Mouse (Mus musculus) midbrain, embryonic 15.5 days (tissue): Measurements from ENCODE around the gene Nme1. TPM values are rescaled to one million over a fixed set of nuclear protein-coding genes. Genes with fewer than 3 reads are reported as not detected.

Experiments used
- ATAC-seq: fragments of 200-750 bp; cut with Nextera tagmentation; replicated peaks from 2 replicates; pipeline ENCODE4 v1.8.0; 2017; ENCODE audit warnings: moderate TSS enrichment
- H3K27ac ChIP-seq: fragments of 300-500 bp; sonication (generic); 2 replicates; pipeline ENCODE4 v1.5.1; 2015; ENCODE audit warnings: mild to moderate bottlenecking, inconsistent platforms
- H3K27me3 ChIP-seq: fragments of 300-500 bp; sonication (generic); replicated peaks from 2 replicates; pipeline ENCODE4 v1.6.1; 2015; ENCODE audit warnings: inconsistent platforms
- H3K36me3 ChIP-seq: fragments of 300-500 bp; sonication (generic); replicated peaks from 2 replicates; pipeline ENCODE4 v1.6.1; 2015; ENCODE audit warnings: inconsistent platforms
- H3K4me1 ChIP-seq: fragments of 300-500 bp; sonication (generic); 2 replicates; pipeline ENCODE4 v1.6.1; 2015; ENCODE audit warnings: inconsistent platforms
- H3K4me2 ChIP-seq: fragments of 300-500 bp; sonication (generic); 2 replicates; pipeline ENCODE4 v1.6.1; 2015; ENCODE audit warnings: inconsistent platforms, mild to moderate bottlenecking, moderate library complexity
- H3K4me3 ChIP-seq: fragments of 300-500 bp; sonication (generic); 2 replicates; pipeline ENCODE4 v1.5.1; 2015; ENCODE audit warnings: mild to moderate bottlenecking, inconsistent platforms
- H3K9ac ChIP-seq: fragments of 300-500 bp; sonication (generic); 2 replicates; pipeline ENCODE4 v1.6.1; 2015; ENCODE audit warnings: mild to moderate bottlenecking, inconsistent platforms
- H3K9me3 ChIP-seq: fragments of 300-500 bp; sonication (generic); 2 replicates; pipeline ENCODE4 v1.6.1; 2016; ENCODE audit warnings: inconsistent platforms
- WGBS: fragments of 180-500 bp; shearing (Covaris S2); methylation state at CpG from one replicate; pipeline ENCODE4 v1.1.7; 2015; ENCODE audit warnings: mixed read lengths; 5-methylcytosine and 5-hydroxymethylcytosine counted together
- polyA plus RNA-seq: library from polyadenylated mRNA; unstranded; fragments of >200 nt; fragmentation: Nextera tagmentation; extraction: Ambion mirVana; gene quantifications from 2 replicates; pipeline ENCODE4 v1.2.1, GENCODE M21; 2015

Gene Nme1
- polyA plus RNA-seq, 1 experiment from 2014 or later, result 473 TPM

DNA sequence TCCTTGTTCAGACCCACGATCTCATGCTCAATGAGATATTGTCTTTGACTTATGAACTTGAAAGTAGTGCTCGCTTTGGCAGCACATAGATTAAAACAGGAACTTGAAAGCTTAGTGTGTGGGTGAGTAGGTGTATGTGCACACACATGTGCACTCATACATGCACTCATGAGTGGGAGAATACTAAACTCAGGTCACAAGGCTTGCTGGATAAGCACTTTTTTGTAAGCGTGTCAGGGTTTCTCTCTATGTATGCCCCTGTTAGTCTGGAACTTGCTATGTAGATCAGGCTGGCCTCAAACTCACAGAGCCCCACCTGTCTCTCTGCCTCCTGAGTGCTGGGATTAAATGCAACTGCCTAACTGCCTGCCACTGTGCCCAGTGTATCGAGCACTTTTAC, 18.7 kb upstream of the Nme1 start:
- Histone ChIP-seq H3K4me1 (no peaks in the 10 kb centered on the region), H3K27ac (no peak overlapping the region), H3K9me3 (no peaks in the 10 kb centered on the region), H3K9ac (no peak overlapping the region), H3K36me3 (no peaks in the 10 kb centered on the region), H3K4me2 (no peak overlapping the region), H3K27me3 (no peaks in the 10 kb centered on the region), H3K4me3 (no peak overlapping the region)
- 79% methylated on average over 4 of the region's 4 CpGs for WGBS
- no peak for ATAC-seq

DNA sequence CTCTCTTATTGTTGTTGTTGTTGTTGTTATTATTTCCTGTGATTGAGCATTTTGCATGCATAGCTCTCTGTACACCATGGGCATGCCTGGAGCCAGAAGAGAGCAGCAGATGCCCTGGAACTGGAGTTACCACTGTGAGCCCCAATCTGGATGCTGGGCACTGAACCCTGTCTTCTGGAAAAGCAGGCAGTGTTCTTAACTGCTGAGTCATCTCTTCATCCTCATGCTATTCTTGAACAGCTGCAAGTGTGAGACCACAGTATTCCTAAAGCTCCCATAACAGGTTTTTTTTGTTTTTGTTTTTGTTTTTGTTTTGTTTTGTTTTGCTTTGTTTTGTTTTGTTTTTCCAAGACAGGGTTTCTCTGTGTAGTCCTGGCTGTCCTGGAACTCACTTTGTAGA, 18.0 kb upstream of the Nme1 start:
- no peak overlapping the region for H3K9ac ChIP-seq
- no peak for ATAC-seq

DNA sequence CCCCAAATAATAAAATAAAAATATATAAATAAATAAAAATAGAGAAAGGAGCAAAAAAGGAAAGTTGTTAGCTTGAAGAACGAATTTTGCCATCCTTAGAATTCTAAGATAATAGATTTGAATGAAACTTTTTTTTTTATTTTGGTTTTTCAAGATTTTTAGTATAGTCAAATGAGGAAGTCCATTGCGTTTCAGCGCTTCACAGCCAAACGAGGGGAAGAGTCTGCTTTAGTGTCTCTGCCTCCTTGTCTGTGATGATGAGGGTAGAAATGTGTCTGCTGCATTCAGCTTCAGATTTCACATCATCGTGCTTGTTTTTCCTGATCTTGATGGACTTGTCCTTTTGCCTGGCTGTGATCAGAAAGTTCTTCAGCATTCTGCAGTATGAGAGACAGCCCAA, 16.9 kb upstream of the Nme1 start:
- Histone ChIP-seq H3K27ac (no peak overlapping the region), H3K27me3 (no peaks in the 10 kb centered on the region), H3K9ac (no peak overlapping the region), H3K4me2 (no peak overlapping the region), H3K4me1 (no peaks in the 10 kb centered on the region), H3K4me3 (no peak overlapping the region), H3K36me3 (no peaks in the 10 kb centered on the region), H3K9me3 (no peaks in the 10 kb centered on the region)
- 84% methylated on average over 5 of the region's 5 CpGs for WGBS
- ATAC-seq, result no peak

More for the DNA sequence above, 18.0 kb upstream of the Nme1 start:
- Histone ChIP-seq H3K36me3 (no peaks in the 10 kb centered on the region), H3K9me3 (no peaks in the 10 kb centered on the region), H3K4me3 (no peak overlapping the region), H3K4me1 (no peaks in the 10 kb centered on the region), H3K4me2 (no peak overlapping the region), H3K27ac (no peak overlapping the region), H3K27me3 (no peaks in the 10 kb centered on the region)

DNA sequence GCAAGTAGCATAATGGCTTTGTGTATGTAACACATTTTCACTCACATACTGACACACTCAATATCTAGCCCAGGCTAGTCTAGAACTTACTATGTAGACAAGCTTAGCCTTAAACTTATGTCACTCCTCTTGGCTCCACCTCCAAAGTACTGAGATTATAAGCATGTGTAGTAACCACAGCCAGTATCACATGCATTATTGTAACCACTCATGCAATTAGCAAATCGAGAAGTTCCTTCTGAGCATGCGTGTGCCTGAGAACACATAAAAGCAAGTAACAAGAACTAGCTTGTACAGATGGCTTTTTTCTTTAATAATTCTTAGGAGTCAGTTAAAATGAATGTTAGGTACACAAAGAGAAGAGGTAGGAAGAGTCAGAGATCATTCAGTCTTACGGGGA, 16.3 kb upstream of the Nme1 start:
- WGBS, result 93% methylated on average over 3 of the region's 3 CpGs
- no peak overlapping the region for H3K9ac ChIP-seq
- ATAC-seq, result no peak

DNA sequence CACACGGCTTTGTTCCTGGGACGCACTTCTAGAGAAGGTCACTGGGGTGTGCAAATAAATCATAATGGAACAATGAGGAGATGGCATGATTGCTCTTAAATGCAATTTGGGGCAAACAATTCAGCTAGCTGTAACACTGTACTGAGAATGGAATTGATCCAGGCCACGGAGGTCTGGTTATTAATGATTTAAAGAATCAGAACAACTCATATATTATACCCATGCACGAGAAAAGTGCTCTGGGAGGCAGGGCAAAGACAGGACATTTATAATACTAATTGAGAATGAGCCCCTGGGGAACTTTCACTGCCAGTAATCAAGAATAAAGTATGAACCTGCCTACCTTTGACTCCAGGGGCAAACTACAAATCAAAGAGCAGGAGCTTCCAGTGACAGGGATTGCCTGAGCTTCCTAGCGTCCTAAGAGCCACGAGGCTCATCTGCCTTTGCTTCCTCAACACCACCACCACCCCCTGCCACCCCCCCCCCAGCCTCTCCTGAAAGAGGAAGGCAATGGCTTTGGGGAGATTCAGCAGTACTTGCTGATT, 11.3 kb upstream of the Nme1 start:
- WGBS, result 68% methylated on average over 6 of the region's 6 CpGs
- ATAC-seq, result no peak
- H3K4me2 ChIP-seq, result no peak overlapping the region
- H3K36me3 ChIP-seq, result no peaks in the 10 kb centered on the region
- no peak overlapping the region for H3K9ac ChIP-seq
- no peak overlapping the region for H3K27ac ChIP-seq
- no peaks in the 10 kb centered on the region for H3K9me3 ChIP-seq
- H3K4me1 ChIP-seq, result no peaks in the 10 kb centered on the region
- no peaks in the 10 kb centered on the region for H3K27me3 ChIP-seq
- H3K4me3 ChIP-seq, result no peak overlapping the region

More for the DNA sequence above, 16.3 kb upstream of the Nme1 start:
- H3K36me3 ChIP-seq, result no peaks in the 10 kb centered on the region
- no peaks in the 10 kb centered on the region for H3K27me3 ChIP-seq
- H3K27ac ChIP-seq, result no peak overlapping the region
- H3K4me1 ChIP-seq, result no peaks in the 10 kb centered on the region
- H3K4me2 ChIP-seq, result no peak overlapping the region
- no peaks in the 10 kb centered on the region for H3K9me3 ChIP-seq
- no peak overlapping the region for H3K4me3 ChIP-seq

DNA sequence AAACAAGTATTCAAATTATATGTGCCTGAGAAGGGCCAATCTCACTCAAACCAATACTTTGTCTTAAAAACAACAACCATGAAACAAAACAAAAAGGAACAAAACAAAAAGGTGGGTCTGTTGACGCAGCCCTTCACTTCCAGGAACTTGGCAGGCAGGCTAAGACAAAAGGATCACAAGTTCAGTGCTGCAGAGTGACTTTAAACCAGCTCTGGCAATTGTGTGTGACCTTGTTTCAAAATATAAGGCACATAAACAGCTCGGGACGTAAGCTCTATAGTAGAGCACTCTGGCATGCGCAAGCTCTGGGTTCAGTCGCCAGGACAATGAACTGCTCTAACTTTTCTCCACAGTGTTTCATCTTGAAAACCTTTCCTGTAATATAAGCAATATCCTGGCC, 4.6 kb upstream of the Nme1 start:
- ATAC-seq, result no peak
- Histone ChIP-seq H3K4me3 (no peak overlapping the region), H3K4me1 (peaks cover 10% of the 10 kb centered on the region), H3K9me3 (no peaks in the 10 kb centered on the region), H3K9ac (no peak overlapping the region), H3K4me2 (no peak overlapping the region), H3K27ac (no peak overlapping the region), H3K36me3 (no peaks in the 10 kb centered on the region), H3K27me3 (no peaks in the 10 kb centered on the region)
- WGBS, result 90% methylated on average over 5 of the region's 5 CpGs

DNA sequence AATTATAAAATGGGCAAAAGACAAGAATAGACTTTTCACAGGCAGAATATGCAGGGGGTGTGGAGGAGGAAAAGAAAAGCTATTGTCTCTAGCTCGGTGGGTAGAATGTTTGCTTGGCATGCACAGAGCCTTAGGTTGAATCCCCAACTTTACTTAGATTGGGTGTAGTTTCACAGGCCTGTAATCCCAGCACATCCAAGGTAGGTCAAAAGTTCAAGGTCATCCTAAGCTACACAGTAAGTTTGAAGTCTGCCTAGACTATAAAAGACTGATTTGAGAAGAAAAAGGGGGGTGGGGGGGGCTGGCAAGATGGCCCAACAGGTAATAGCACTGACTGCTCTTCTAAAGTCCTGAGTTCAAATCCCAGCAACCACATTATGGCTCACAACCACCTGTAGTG, 1.5 kb upstream of the Nme1 start:
- Histone ChIP-seq H3K9ac (no peak overlapping the region), H3K27me3 (no peaks in the 10 kb centered on the region), H3K4me3 (no peak overlapping the region), H3K4me1 (peaks cover 20% of the 10 kb centered on the region), H3K9me3 (no peaks in the 10 kb centered on the region), H3K27ac (no peak overlapping the region), H3K36me3 (peaks cover 5% of the 10 kb centered on the region), H3K4me2 (no peak overlapping the region)
- no peak for ATAC-seq
- WGBS, result 58% methylated on average over 1 of the region's 1 CpGs

DNA sequence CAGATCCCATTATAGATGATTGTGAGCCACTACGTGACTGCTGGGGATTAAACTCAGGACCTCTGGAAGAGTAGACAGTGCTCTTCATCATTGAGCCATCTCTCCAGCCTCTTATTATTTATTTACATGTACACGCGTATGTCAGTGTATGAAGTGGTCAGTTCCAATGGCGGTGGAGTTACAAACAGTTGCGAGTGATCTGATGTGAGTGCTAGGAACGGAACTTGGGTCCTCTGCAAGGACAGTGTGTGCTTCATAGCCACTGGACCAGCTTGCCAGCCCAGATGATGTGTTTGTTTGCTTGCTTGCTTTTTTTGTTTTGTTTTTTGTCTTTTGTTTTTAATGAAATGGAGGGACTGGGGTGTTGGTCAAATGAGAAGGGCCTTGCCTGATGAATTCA, 850 bp upstream of the Nme1 start:
- no peak overlapping the region for H3K4me2 ChIP-seq

DNA sequence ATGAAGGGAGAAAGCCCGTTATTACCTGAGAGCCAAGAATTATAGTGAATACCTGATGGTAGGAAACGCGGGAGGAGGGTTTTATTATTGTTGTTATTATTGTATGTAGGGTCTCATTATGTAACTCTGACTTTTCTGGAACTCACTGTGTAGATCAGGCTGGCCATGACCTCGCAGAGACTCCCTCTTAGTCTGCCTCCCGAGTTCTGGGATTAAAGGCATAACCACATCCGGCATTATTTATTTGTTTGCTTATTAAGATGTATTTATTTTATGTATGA, 467 bp upstream of the Nme1 start:
- Histone ChIP-seq H3K4me2 (peak overlapping the region; percentile 39), H3K9me3 (no peaks in the 10 kb centered on the region), H3K36me3 (peaks cover 15% of the 10 kb centered on the region), H3K4me3 (peak overlapping the region; percentile 61), H3K27me3 (no peaks in the 10 kb centered on the region), H3K9ac (peak overlapping the region; percentile 5; the same call in 1 of the 2 replicates), H3K4me1 (peaks cover 23% of the 10 kb centered on the region), H3K27ac (peak overlapping the region; percentile 71)
- WGBS, result 44% methylated on average over 6 of the region's 6 CpGs
- peak; percentile 24; the same call in 1 of the 2 replicates for ATAC-seq

More for the DNA sequence above, 850 bp upstream of the Nme1 start:
- 0 out of 2 replicates have a peak overlapping the region, but pooled peaks have one; percentile 71 for H3K27ac ChIP-seq
- no peaks in the 10 kb centered on the region for H3K27me3 ChIP-seq
- no peaks in the 10 kb centered on the region for H3K9me3 ChIP-seq
- H3K9ac ChIP-seq, result 0 out of 2 replicates have a peak overlapping the region, but pooled peaks have one; percentile 5
- peaks cover 21% of the 10 kb centered on the region for H3K4me1 ChIP-seq
- peaks cover 11% of the 10 kb centered on the region for H3K36me3 ChIP-seq
- ATAC-seq, result no peak
- 93% methylated on average over 6 of the region's 6 CpGs for WGBS
- H3K4me3 ChIP-seq, result no peak overlapping the region

DNA sequence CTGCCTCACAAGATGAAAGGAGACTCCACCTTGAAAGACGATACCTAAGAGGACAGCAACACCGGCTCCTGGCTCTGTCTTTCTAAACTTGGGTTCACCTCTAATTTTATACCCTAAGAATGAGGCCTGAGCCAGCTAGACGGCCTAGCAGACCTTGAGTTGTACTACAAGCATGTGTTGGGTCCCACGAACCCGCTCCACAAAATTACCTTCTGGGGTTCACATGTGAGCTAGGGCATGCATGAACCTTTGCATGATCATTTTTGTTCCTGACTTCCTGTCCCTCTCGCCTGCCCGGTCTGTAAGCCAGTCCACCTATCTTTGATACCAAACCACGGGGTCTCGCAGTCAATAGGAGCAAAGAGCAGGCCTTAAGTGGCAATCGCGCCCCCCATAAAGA, 940 bp downstream of the Nme1 start:
- Histone ChIP-seq H3K4me3 (peak overlapping the region; percentile 61), H3K9ac (peak overlapping the region; percentile 62), H3K4me1 (peaks cover 23% of the 10 kb centered on the region), H3K4me2 (peak overlapping the region; percentile 69), H3K27ac (peak overlapping the region; percentile 82), H3K36me3 (peaks cover 28% of the 10 kb centered on the region), H3K27me3 (no peaks in the 10 kb centered on the region), H3K9me3 (no peaks in the 10 kb centered on the region)
- WGBS, result 4% methylated on average over 11 of the region's 11 CpGs
- peak; percentile 4; the same call in 1 of the 2 replicates for ATAC-seq

DNA sequence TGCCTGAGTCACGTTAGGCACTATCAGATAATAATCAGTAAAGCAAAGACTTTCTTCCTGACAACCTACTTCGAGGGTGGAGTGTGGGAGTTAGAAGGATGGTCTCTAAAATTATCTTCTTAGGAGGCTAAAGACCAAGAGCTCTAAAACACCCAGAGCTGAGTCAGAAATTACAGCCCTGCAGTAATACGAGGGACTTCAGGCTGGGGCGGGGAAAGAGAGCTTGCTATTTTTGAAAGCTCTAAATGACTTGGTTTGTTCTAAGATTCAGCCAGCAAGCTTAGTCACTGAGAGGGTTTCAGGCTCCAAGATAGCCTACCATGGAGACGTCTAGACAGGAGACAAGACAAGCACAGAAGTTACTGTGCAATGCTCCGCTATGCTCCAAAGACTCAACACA, 2.9 kb downstream of the Nme1 start:
- Histone ChIP-seq H3K9me3 (no peaks in the 10 kb centered on the region), H3K36me3 (peaks cover 45% of the 10 kb centered on the region), H3K27ac (no peak overlapping the region), H3K4me1 (peaks cover 23% of the 10 kb centered on the region), H3K4me3 (no peak overlapping the region), H3K9ac (no peak overlapping the region), H3K27me3 (no peaks in the 10 kb centered on the region), H3K4me2 (no peak overlapping the region)
- ATAC-seq, result no peak
- WGBS, result 95% methylated on average over 6 of the region's 6 CpGs

DNA sequence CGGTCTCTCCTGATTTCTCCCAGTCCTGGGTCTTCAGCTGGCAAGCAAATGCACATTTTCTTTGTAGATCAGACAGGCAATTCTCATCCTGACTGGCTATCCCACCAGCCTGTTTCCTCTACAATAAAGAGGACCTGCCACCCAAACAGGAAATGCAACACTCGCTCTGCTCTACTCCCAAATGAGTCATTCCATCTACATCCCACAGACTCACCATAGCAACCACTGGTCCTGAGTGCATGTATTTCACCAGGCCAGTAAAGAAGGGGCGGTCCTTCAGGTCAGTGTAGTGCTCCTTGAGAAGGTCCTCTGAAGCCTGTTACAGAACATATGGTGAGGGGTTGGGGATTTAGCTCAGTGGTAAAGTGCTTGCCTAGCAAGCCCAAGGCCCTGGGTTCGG, 5.3 kb downstream of the Nme1 start:
- H3K4me1 ChIP-seq, result peaks cover 14% of the 10 kb centered on the region
- no peak overlapping the region for H3K4me3 ChIP-seq
- no peak overlapping the region for H3K4me2 ChIP-seq
- H3K36me3 ChIP-seq, result peaks cover 66% of the 10 kb centered on the region
- no peak for ATAC-seq
- no peak overlapping the region for H3K9ac ChIP-seq
- H3K9me3 ChIP-seq, result no peaks in the 10 kb centered on the region
- no peak overlapping the region for H3K27ac ChIP-seq
- no peaks in the 10 kb centered on the region for H3K27me3 ChIP-seq
- WGBS, result 71% methylated on average over 4 of the region's 4 CpGs

DNA sequence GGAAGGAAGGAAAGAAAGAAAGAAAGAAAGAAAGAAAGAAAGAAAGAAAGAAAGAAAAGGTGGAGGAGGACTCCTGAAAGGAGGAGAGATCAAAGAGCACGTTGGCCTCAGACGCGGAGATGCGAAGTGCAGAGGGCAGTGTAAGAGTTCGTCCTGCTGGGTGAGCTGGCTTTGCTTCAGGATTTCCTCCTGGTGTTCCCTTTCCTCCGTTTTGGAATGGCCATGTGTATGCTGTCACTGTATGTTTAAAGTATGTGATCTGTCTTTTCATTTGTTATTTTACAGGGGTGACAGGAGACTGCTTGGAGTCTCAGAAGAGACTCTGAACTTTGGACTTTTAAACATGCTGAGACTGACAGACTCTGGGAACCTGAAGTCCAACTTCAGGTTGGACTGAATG, 6.8 kb downstream of the Nme1 start:
- Histone ChIP-seq H3K4me3 (no peak overlapping the region), H3K36me3 (peaks cover 67% of the 10 kb centered on the region), H3K4me1 (peaks cover 12% of the 10 kb centered on the region), H3K4me2 (no peak overlapping the region), H3K27me3 (no peaks in the 10 kb centered on the region), H3K9me3 (no peaks in the 10 kb centered on the region), H3K27ac (no peak overlapping the region), H3K9ac (no peak overlapping the region)
- WGBS, result 95% methylated on average over 6 of the region's 6 CpGs
- ATAC-seq, result no peak
